Mouse (Mus musculus): Measurements from ENCODE around the gene Rnf130.

- TF ChIP-seq USF1 (IDR thresholded peaks at IDR 0.05; ENCODE audit: low read depth) (no peak), CTCF (IDR thresholded peaks at IDR 0.05; ENCODE audit: control insufficient read depth, insufficient read depth, insufficient read length) (no peak), CEBPB (IDR thresholded peaks at IDR 0.05; ENCODE audit: low read depth) (no peak)
Observed at GRCm38 (mm10) chr11:50131801-50132201, 106.7 kb downstream of the Rnf130 start.
